Mouse (Mus musculus) B cell, adult 2 months (primary cell): ENCODE data around the gene Olfr1180.
"Not testable (repeated sequence)": the region's sequence is repeated elsewhere in the genome, so short reads cannot be mapped to it uniquely, and the experiment has no call there.

Experiments
- DNase-seq, 2 experiments: peaks; one replicate each; pipeline ENCODE4 v3.0.0; 2022

Gene Olfr1180

DNA sequence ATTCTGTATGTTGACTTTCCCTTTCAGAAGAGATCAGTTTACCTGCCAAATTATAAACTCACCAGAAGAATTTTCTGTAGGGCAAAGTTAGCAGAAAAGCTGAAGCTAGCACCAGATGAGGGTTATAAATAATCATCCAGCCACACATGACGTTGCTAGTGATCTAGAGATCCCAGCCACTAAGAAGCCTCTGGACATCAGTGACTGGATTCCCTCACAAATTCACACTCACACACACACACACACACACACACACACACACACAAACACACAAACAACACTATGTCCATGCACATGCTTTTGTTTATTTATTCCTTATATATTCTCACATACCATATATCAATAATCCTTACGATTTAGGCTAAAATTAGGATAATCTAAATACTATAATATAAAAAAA, at the start of gene Olfr1180:
Gene Olfr1180 (minus strand): TSS at position 101 of the 400 bp plus-strand sequence.
- no peak for DNase-seq

DNA sequence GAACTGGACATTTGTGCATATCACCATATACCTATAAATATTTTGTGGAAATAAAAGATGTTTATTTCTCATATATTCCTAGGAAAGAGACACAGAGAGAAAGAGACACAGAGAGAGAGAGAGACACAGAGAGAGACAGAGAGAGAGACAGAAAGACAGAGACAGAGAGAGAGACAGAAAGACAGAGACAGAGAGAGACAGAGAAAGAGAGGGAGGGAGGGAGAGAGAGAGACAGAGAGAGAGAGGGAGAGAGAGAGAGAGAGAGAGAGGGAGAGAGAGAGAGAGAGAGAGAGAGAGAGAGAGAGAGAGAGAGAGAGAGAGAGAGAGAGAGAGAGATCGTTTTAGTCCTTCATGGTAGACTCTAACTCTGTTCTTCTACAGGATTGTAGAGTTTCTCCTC, 35.6 kb upstream of the Olfr1180 start, which contains the start of gene Olfr1183:
Gene Olfr1183 (plus strand): TSS at position 301 of the 400 bp plus-strand sequence.
- not testable (repeated sequence) for DNase-seq

DNA sequence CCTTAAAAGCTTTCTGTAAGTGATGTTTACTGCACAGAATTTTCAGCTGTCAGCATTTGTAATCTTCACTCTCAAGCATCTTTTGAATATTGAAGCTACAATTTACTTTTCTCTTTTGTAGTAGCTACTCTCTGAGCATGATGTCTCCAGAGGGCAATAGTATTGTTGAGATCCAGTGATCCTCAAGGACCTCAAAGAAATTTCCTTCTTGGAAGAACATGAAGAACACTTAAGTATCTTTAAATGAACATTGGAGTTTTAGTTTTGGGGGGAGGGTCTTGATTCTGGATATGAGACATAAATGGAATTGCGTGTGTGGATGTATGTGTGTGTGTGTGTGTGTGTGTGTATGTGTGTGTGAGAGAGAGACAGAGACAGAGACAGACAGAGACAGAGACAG, 30.1 kb upstream of the Olfr1180 start, which contains the start of gene Gm13757:
Gene Gm13757 (minus strand): TSS at position 101 of the 400 bp plus-strand sequence.
- no peak for DNase-seq

DNA sequence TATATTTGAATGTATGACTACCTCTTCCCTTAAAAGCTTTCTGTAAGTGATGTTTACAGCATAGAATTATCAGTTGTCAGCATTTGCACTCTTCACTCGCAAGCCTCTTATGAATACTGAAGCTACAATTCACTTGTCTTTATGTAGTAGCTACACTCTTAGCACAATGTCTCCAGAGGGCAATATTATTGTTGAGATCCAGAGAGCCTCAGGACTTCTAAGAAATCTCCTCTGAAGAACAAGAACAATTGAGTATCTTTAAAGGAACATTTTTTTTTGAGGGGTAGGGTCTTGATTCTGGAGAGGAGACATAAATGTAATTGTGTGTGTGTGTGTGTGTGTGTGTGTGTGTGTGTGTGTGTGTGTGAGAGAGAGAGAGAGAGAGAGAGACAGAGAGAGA, 7.1 kb upstream of the Olfr1180 start, which contains the start of gene Olfr1181:
Gene Olfr1181 (minus strand): TSS at position 101 of the 400 bp plus-strand sequence.
- DNase-seq: no peak

DNA sequence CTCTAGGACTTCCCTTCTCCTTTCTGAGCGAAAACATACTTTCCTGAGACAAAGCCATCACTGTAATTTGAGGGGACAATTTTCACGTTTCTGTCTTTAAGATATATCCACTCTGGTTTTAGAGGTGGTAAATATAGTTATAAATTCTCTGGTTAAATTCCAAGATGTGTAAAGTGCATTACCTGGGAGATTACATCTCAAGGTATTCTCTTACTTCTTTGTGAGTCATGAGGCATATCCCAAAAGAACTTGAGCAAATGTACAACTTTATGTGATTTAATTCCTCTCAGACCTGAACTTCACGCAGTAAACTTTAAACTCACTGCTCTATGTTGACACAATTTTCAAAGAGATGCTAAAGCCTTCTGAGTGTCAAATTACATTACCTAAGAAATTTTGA, 12.6 kb downstream of the Olfr1180 start, which contains the start of gene Olfr1179:
Gene Olfr1179 (minus strand): TSS at position 101 of the 400 bp plus-strand sequence.
- no peak for DNase-seq

DNA sequence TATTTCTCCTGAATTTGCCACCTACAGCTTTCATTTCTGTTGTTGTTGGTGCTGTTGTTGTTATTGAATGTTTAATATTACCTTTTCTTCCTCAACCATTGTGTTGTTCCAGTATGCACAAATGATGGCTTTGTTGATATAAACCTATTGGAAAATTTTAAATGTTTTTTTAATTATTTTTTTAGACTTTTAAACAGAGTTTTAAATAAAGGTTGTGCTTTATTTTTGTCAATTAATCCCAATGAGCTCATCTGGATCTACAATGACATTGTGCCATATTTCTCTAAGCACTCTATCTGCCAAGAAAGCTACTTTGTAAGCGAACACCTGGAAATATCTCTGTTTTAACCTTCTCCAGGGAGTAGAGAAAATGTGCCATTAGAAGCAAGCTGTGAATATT, 32.2 kb downstream of the Olfr1180 start, which contains the start of gene Olfr1178:
Gene Olfr1178 (plus strand): TSS at position 301 of the 400 bp plus-strand sequence.
- DNase-seq: no peak
